In the genomic region with DNA sequence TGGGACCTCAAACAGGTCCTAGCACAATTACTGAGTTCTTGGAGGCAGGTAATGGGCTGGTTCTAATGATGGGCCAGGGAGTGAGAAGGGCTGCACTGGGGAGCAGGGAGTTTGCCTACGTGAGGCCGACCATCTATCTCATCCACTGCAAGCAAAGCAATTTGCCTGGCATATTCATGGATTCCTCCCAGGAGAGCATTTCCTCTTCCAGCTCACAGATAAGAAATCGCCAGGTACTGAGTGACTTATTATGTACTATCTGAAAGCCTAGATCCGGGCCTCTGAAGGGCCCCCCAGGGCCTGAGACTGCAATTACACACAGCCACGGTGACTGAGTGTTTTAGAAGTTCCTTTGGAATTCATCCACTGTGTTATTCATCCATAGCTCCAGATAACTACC, we compare ENCODE assay signal across 20 mouse cellular contexts.
A peak's percentile ranks its signal among the peaks of the same experiment; 100 is the strongest.
DNase-seq lines count a peak whose midpoint lies in the region; ATAC-seq and TF ChIP-seq lines count a peak whose summit lies in the region.
"Had no signal": no experiment of that assay in that cellular context is flagged by ENCODE, and none has a peak within 500 bp of the region (broad histone marks: within the 10 kb centered on the region; RNA-seq: fewer than 3 reads in every experiment).

No protein-coding gene starts in this region.

- H3K27ac ChIP-seq in hindbrain, embryonic 14.5 days = no peak overlapping the region
- no peak overlapping the region for H3K27ac ChIP-seq in hindbrain, embryonic 10.5 days
- H3K27ac ChIP-seq in intestine, embryonic 15.5 days = no peak overlapping the region
- H3K27ac ChIP-seq in intestine, postnatal 0 days (ENCODE audit: low read depth, low read length) = no peak overlapping the region
- H3K27ac ChIP-seq: embryonic facial prominence, embryonic 15.5 days; forebrain, embryonic 10.5 days; gastrocnemius, adult 2 months; heart, embryonic 13.5 days had no signal

- H3K36me3 ChIP-seq in hindbrain, embryonic 14.5 days (replicated peaks; ENCODE audit: control insufficient read depth, insufficient read depth) = no peaks in the 10 kb centered on the region
- H3K36me3 ChIP-seq in hindbrain, embryonic 10.5 days = no peaks in the 10 kb centered on the region
- H3K36me3 ChIP-seq in intestine, embryonic 15.5 days = no peaks in the 10 kb centered on the region
- H3K36me3 ChIP-seq in intestine, postnatal 0 days (ENCODE audit: control insufficient read depth, insufficient read depth) = no peaks in the 10 kb centered on the region
- H3K36me3 ChIP-seq: embryonic facial prominence, embryonic 15.5 days; forebrain, embryonic 10.5 days; heart, embryonic 13.5 days had no signal

- WGBS in hindbrain, embryonic 14.5 days = 52% methylated on average over 5 of the region's 5 CpGs
- 77% methylated on average over 5 of the region's 5 CpGs for WGBS in hindbrain, embryonic 10.5 days
- WGBS in intestine, embryonic 15.5 days = 41% methylated on average over 5 of the region's 5 CpGs
- WGBS in intestine, postnatal 0 days = 38% methylated on average over 5 of the region's 5 CpGs

- no peaks in the 10 kb centered on the region for H3K27me3 ChIP-seq in hindbrain, embryonic 14.5 days (ENCODE audit: control insufficient read depth, insufficient read depth, low read length)
- H3K27me3 ChIP-seq in hindbrain, embryonic 10.5 days (ENCODE audit: insufficient read depth, poor library complexity, severe bottlenecking) = no peaks in the 10 kb centered on the region
- H3K27me3 ChIP-seq in intestine, embryonic 15.5 days (replicated peaks) = no peaks in the 10 kb centered on the region
- no peaks in the 10 kb centered on the region for H3K27me3 ChIP-seq in intestine, postnatal 0 days (replicated peaks; ENCODE audit: control insufficient read depth, insufficient read depth, low read length)
- H3K27me3 ChIP-seq: embryonic facial prominence, embryonic 15.5 days; heart, embryonic 13.5 days had no signal

- H3K4me2 ChIP-seq in hindbrain, embryonic 14.5 days (replicated peaks) = no peak overlapping the region
- H3K4me2 ChIP-seq in intestine, embryonic 15.5 days (replicated peaks) = no peak overlapping the region
- H3K4me2 ChIP-seq in intestine, postnatal 0 days (replicated peaks; ENCODE audit: low read depth) = no peak overlapping the region
- H3K4me2 ChIP-seq: embryonic facial prominence, embryonic 15.5 days; heart, embryonic 13.5 days had no signal

- H3K4me3 ChIP-seq in hindbrain, embryonic 14.5 days (replicated peaks; ENCODE audit: low read length) = no peak overlapping the region
- H3K4me3 ChIP-seq in hindbrain, embryonic 10.5 days = no peak overlapping the region
- no peak overlapping the region for H3K4me3 ChIP-seq in intestine, embryonic 15.5 days (replicated peaks)
- H3K4me3 ChIP-seq in intestine, postnatal 0 days (ENCODE audit: low read depth, low read length) = no peak overlapping the region
- H3K4me3 ChIP-seq: embryonic facial prominence, embryonic 15.5 days; erythroblast, embryonic 14.5 days; forebrain, embryonic 10.5 days; gastrocnemius, adult 2 months; heart, embryonic 13.5 days had no signal

- H3K4me1 ChIP-seq in hindbrain, embryonic 14.5 days (replicated peaks; ENCODE audit: control insufficient read depth, insufficient read depth, low read length) = no peaks in the 10 kb centered on the region
- H3K4me1 ChIP-seq in hindbrain, embryonic 10.5 days (replicated peaks) = no peaks in the 10 kb centered on the region
- no peaks in the 10 kb centered on the region for H3K4me1 ChIP-seq in intestine, embryonic 15.5 days (replicated peaks)
- H3K4me1 ChIP-seq in intestine, postnatal 0 days (replicated peaks; ENCODE audit: control insufficient read depth, insufficient read depth, low read length) = no peaks in the 10 kb centered on the region
- H3K4me1 ChIP-seq: embryonic facial prominence, embryonic 15.5 days; forebrain, embryonic 10.5 days had no signal

- no peak overlapping the region for H3K9ac ChIP-seq in hindbrain, embryonic 14.5 days
- H3K9ac ChIP-seq in intestine, embryonic 15.5 days = no peak overlapping the region
- no peak overlapping the region for H3K9ac ChIP-seq in intestine, postnatal 0 days (ENCODE audit: low read depth, low read length)
- H3K9ac ChIP-seq: embryonic facial prominence, embryonic 15.5 days; heart, embryonic 13.5 days had no signal

- ATAC-seq in hindbrain, embryonic 14.5 days (ENCODE audit: low FRiP score) = peak; percentile 57; the same call in 1 of the 2 replicates
- peak; percentile 41; the same call in 1 of the 2 replicates for ATAC-seq in intestine, embryonic 15.5 days
- ATAC-seq in intestine, postnatal 0 days = no peak
- ATAC-seq: forebrain, embryonic 14.5 days had no signal

- no peaks in the 10 kb centered on the region for H3K9me3 ChIP-seq in hindbrain, embryonic 14.5 days (ENCODE audit: control insufficient read depth, low read length)
- no peaks in the 10 kb centered on the region for H3K9me3 ChIP-seq in hindbrain, embryonic 10.5 days
- H3K9me3 ChIP-seq in intestine, embryonic 15.5 days = no peaks in the 10 kb centered on the region
- no peaks in the 10 kb centered on the region for H3K9me3 ChIP-seq in intestine, postnatal 0 days (ENCODE audit: control insufficient read depth)
- H3K9me3 ChIP-seq: embryonic facial prominence, embryonic 15.5 days; forebrain, embryonic 10.5 days; heart, embryonic 13.5 days had no signal

- DNase-seq in hindbrain, embryonic 14.5 days (ENCODE audit: low spot score) = no peak
- no peak for DNase-seq in hindbrain, embryonic 10.5 days (ENCODE audit: low spot score)
- peak; percentile 4 for DNase-seq in retina, embryonic 14.5 days (ENCODE audit: low spot score)
- no peak for DNase-seq in retina, postnatal 1 day
- no peak for DNase-seq in kidney, adult 11 months
- DNase-seq: adrenal gland, postnatal 10 days; cerebellum, adult 11 months; cerebellum, adult 8-10 months; cerebellum, postnatal 14 days; embryo, embryonic 11 days; gastrocnemius, adult 2 months; gastrocnemius, postnatal 25 days; heart, postnatal 4 days had no signal

- TF ChIP-seq CTCF in intestine, postnatal 0 days (IDR thresholded peaks at IDR 0.05; ENCODE audit: low read depth) = no peak
